Mouse (Mus musculus): ENCODE measurements around the gene Cfap97d2.

GRCm38 (mm10) chr8:13727469-13728094 lies 21.9 kb downstream of the Cfap97d2 start:
- no peak for TF ChIP-seq CTCF (IDR thresholded peaks at IDR 0.05; ENCODE audit: control insufficient read depth, insufficient read depth, low read length)
- TF ChIP-seq POLR2A (IDR thresholded peaks at IDR 0.05; ENCODE audit: borderline replicate concordance, control insufficient read depth, low read depth, low read length), result no peak
